Mouse (Mus musculus): ENCODE measurements around the gene Lor.

The Lor gene

DNA sequence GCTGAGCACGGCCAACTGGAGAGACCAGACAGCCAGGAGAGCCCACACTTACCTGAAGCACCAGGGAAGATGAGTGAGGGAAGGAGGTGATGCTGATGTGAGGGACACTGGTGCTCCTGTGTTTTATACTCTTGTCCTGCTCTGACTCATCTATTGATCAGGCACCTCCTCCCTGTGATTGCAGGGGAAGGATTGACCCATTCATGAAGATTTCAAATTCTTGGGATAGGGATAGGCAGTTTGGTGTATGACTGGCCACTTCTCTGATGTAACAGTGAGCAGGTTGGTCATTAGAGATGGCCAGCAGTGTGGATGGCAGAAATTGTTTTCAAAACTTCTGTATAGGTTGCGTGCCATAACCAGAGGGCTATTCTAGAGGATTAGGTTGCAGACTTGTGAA, at the start of gene Lor:
Gene Lor (minus strand): TSS at position 101 of the 400 bp plus-strand sequence.
- no peak for DNase-seq

DNA sequence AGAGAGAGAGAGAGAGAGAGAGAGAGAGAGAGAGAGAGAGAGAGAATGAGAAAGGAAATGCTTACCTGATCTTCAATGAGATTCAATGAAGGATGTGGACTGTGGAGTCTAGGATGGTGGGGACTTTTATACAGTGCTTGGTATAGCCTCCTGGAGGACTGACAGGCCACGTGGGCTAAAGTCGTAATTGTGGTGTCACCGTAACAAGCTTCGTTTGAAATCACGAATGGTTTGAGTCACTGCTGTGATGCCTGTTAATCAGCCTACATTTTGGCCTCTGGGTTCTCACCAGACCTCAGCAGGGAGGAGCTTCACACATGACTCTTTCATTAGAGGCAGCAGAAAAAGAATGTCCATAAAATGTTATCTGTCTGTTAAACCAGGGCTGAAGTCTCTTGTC, 40.9 kb upstream of the Lor start, which contains the start of gene Prr9:
Gene Prr9 (minus strand): TSS at position 101 of the 400 bp plus-strand sequence.
- no peak for DNase-seq

DNA sequence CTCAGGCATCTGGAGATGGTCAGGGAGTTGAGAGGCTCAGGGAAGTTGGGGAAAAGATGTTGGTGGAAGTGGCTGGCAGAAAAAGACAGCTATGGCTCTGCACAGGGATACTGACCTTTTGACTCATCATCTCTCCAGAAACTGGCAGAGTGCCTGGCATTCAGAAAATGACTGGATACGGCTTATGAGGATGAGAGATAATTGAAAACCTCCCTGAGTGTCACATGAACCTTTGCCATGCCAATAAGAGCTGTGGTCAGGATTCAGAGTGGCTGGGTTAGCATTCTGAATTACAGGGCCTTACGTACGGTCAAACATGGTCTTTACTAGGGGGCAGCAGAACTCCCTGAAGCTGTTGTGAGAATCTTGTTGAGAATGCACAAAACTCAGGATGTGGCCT, 38.0 kb upstream of the Lor start:
- no peak for DNase-seq

DNA sequence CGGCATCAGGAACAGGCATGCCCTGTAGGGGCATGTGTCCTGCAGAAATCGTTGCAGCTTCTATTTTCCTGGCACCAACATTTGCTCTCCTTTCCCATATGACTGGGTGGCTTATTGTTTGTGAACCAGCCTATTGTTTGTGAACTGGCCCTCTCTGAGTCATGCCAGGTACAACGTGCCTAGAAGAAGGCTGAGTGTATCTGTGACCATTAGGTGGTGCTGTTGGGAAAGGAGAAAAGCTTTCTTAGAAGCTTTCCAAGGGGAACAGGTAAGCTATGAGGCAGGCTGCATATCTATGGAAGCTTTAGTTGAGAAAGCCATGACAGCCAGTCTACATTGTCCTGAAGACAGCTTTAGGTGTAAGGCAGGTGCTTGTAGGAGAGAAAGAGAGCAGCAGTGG, 35.0 kb upstream of the Lor start:
- DNase-seq: no peak

DNA sequence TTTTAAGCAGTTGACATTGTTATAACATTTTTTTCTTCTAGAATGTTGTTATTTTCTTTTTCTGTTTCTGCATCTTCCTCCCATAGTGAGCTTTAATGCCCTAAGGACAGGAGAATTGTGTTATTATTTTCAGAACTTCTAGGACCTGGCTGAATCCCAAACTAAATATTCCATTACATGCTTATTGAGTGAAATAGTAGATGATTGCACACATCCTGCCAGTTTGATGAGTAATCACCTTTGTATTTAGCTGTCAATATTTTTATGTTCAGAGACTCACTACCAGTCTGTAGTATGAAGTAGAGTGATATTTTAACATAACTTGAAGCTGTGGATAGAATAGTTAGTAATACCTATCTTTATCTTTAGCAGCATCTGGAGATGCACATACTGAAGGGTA, 28.6 kb upstream of the Lor start:
- DNase-seq: no peak

DNA sequence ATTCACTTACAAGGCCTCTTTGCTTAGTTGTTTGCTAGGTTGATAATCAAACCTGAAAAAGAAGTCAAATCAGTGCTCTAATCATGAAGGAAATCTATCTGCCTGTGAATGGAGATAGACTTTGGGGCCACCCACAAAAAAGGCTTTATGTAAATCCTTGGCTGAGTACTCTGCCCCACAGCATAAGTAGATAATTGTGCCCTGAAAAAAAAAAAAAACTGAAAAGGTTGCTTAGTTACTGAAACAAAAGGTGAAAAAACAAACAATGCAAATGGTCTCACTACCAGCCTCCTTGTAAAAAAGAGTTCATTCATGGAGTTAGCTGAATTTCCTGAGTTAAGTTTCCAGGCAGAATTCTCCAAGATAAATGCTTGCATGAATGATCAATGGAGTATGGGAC, 27.8 kb upstream of the Lor start:
- no peak for DNase-seq

DNA sequence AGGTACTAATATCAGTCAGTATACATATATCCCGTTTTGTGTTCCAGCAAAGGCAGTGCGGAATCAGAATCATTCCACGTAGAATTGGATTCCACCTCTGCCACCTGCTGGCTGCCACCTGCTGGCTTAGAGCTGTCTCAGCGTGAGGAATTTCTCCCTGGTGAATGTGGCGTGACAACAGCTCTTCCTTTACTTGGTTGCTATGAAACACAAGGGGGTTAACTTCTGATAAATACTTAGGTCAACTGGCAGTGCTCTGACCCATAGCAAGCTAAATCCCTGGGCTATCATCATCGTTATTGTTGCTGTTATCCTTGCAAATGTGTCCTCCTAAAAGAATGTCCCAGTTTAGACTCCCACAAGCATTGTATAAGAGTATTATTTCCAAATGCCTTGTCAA, 23.6 kb upstream of the Lor start:
- DNase-seq: no peak

DNA sequence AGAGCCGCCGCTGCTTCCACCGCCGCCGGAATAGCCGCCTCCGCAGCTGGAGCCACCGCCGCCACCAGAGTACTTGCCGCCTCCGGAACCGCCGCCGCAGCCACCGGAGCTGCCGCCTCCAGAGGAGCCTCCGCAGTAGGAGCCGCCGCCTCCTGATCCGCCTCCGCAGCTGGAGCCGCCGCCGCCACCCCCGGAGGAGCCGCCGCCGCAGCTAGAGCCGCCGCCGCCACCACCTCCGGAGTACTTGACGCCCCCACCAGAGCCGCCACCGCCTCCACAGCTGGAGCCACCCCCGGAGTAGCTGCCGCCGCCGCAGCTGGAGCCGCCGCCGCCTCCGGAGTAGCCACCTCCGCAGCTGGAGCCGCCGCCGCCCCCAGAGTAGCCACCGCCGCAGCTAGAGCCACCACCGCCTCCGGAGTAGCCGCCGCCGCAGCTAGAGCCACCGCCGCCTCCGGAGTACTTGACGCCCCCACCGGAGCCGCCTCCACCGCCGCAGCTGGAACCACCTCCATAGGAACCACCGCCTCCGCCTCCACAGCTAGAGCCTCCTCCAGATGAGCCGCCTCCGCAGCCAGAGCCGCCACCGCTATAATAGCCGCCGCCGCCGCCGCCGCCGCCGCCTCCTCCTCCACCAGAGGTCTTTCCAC, 1.5 kb downstream of the Lor start:
- peak; percentile 2 for DNase-seq

DNA sequence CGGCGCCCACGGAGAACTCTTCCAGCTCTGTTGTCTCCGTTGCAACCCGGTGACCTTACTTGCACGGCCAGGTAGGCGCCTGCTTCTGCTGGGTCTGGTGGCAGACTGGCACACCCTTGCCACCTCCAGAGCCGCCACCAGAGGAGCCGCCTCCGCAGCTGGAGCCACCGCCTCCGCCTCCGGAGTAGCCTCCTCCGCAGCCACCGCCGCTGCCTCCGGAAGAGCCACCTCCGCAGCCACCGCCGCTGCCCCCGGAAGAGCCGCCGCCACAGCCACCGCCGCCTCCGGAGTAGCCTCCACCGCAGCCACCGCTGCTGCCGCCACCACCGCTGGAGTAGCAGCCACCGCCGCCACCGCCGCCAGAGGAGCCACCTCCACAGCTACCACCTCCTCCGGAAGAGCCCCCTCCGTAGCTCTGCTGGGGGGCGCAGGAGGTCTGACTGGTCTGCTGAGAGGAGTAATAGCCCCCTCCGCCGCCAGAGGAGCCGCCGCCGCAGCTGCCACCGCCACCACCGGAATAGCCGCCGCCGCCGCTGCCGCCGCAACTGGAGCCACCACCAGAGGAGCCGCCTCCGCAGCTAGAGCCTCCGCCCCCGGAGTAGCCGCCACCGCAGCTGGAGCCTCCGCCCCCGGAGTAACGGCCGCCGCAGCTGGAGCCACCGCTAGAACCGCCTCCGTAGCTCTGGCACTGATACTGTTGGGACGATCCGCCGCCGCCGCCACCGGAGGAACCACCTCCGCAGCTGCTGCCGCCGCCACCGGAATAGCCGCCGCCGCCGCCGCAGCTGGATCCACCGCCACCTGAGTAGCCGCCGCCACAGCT, 2.3 kb downstream of the Lor start:
- peak; percentile 3 for DNase-seq

DNA sequence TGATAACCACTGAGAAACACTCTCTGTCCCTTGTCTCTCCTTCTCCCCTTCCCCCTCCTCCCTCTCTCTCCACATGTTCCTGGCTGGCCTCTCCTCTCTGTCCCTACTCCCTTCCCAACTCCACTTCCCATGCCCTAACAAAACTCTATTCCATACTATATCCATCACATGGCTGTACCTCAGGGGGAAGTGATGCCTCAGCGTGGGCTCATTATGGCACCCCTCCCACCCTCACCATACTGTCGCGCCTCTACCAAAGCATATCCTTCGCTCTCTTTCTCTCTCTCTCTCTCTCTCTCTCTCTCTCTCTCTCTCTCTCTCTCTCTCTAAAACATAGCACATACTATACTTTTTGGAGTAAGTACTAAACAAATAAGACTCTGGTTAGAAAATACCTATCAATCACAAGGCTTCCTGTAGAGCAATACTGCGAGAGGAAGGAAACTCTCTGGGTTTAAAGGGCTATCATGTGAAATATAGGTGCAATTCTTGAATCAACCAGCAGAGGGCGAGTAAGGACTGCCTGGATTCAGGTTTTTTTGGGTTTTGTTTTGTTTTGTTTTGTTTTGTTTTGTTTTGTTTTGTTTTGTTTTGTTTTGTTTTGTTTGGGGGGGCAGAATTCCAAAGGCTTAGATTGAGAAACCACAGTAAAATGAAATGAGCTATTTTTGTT, 32.4 kb downstream of the Lor start:
- DNase-seq: no peak

DNA sequence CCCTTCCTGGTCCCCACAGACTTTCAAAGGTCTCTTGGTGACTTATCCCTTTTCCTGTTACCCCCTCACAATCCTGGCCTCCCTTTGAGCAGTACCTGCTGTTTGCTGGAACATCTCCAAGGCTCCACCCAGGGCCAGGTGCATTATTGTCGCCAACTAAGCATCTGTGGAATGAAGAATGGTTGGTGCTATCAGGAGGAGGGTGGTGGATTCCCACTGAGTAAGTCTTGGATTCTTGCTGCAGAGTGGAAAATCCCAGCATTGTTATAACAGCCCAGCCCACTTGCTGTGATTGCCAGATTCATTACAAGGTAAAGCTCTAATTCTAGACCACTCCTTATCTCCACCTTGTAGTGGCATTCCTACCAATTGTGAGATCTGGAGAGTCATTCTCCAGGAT, 49.0 kb downstream of the Lor start:
- DNase-seq: no peak

DNA sequence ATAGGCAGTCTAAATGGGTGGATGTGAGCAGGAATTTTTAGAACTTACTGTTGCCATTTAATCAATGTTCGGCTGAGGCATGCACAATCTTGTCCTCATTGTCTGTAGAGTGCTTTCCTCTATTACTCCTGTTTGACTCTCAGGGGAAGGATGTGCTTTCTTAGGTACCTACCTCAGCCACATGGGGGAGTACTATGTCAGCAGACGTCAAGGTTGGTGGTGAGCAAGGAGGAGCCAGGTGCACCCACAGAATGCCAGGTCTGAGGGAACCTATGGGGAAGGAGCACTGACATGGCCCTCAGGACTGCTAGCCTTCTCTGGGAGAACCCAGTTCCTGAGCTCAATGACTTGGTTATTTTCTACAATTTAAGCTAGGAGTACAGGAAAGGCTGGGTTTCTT, 49.7 kb downstream of the Lor start:
- no peak for DNase-seq

All from cerebellum, adult 9-11 months (tissue).